Mouse (Mus musculus): ENCODE results near the gene Mrap.

DNA sequence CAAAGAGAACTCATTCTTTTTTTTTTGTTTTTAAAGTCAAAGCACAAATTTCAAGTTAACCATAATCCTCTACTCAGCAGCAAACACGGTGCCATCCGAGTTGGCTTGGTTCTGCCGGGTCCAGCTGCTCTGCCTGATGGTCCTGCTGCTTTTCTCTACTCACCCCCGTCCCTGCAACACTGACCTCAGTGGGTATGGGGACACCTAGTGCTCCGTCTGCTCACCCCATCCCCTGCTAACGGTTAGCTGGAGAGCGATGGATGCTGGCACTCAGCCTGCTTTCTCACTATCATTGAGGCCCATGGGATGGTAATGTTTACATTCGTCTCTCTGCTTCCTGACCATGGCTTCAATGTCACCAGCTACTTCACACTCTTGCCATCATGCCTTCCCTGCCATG lies 60.4 kb downstream of the Mrap start:
- TF ChIP-seq CTCF (IDR thresholded peaks at IDR 0.05; ENCODE audit: low read depth, low read length) (no peak), GATA1 (IDR thresholded peaks at IDR 0.05; ENCODE audit: borderline replicate concordance, low read length) (no peak), TAL1 (conservative IDR thresholded peaks at IDR 0.05; ENCODE audit: low read depth, low read length) (no peak)
